Mouse (Mus musculus) C2C12 (cell line): ENCODE measurements at regions not wholly inside any gene's neighbourhood (a gene's known extent, or its start where the extent isn't known, plus 50 kb on each side); places are given as distances from the start of the nearest gene placed in this dataset.

ENCODE experiments used
- H3K27me3 ChIP-seq: one replicate; pipeline ENCODE4 v1.6.1; 2011; ENCODE audit not compliant: control insufficient read depth, insufficient read depth, insufficient read length
- H3K36me3 ChIP-seq: one replicate; pipeline ENCODE4 v1.6.1; 2011; ENCODE audit not compliant: control insufficient read depth, insufficient read depth
- H3K4me3 ChIP-seq: one replicate; pipeline ENCODE4 v1.5.1; 2011; ENCODE audit warnings: mild to moderate bottlenecking, control low read depth; ENCODE audit not compliant: poor library complexity, insufficient read depth, severe bottlenecking
- H3K79me2 ChIP-seq: one replicate; pipeline ENCODE4 v1.6.1; 2011; ENCODE audit not compliant: control insufficient read depth, insufficient read depth
- H3K79me3 ChIP-seq: one replicate; pipeline ENCODE4 v1.6.1; 2011; ENCODE audit warnings: low read depth, control low read depth
- H3ac ChIP-seq: one replicate; pipeline ENCODE3; 2011; ENCODE audit warnings: low read depth; ENCODE audit not compliant: control insufficient read depth, insufficient read length
- CEBPB ChIP-seq: IDR thresholded peaks from one replicate; pipeline ENCODE4 v1.6.1; 2011; ENCODE audit warnings: low read depth, mild to moderate bottlenecking, control low read depth, moderate library complexity
- CTCF ChIP-seq: IDR thresholded peaks from one replicate; pipeline ENCODE4 v1.5.1; 2011; ENCODE audit not compliant: control insufficient read depth, insufficient read depth, insufficient read length
- FOSL1 ChIP-seq: IDR thresholded peaks from one replicate; pipeline ENCODE4 v1.8.0; 2011; ENCODE audit warnings: mild to moderate bottlenecking, low read length; ENCODE audit not compliant: poor library complexity, insufficient read depth, severe bottlenecking
- MAX ChIP-seq: IDR thresholded peaks from one replicate; pipeline ENCODE4 v1.6.1; 2011; ENCODE audit warnings: mild to moderate bottlenecking, control low read depth
- MYOD1 ChIP-seq: IDR thresholded peaks from one replicate; pipeline ENCODE4 v1.6.1; 2011; ENCODE audit warnings: low read depth; ENCODE audit not compliant: control insufficient read depth, insufficient read length
- MYOG ChIP-seq: IDR thresholded peaks from one replicate; pipeline ENCODE4 v1.6.1; 2011; ENCODE audit not compliant: control insufficient read depth, insufficient read length; ENCODE audit errors: extremely low read depth
- USF1 ChIP-seq: IDR thresholded peaks from one replicate; pipeline ENCODE4 v1.6.1; 2011; ENCODE audit warnings: low read depth, mild to moderate bottlenecking, control low read depth, moderate library complexity

GRCm38 (mm10) chr12:112299089-112299488 lies 153.1 kb downstream of the Kif26a start:
- Histone ChIP-seq H3ac (no peak overlapping the region), H3K36me3 (no peaks in the 10 kb centered on the region), H3K27me3 (peaks cover 68% of the 10 kb centered on the region), H3K79me2 (no peaks in the 10 kb centered on the region), H3K79me3 (no peaks in the 10 kb centered on the region), H3K4me3 (no peak overlapping the region)
- TF ChIP-seq FOSL1 (no peak), MAX (no peak), MYOG (no peak), CTCF (no peak), CEBPB (no peak), MYOD1 (no peak), USF1 (no peak)

- Histone ChIP-seq H3K27me3 (peaks cover 64% of the 10 kb centered on the region), H3ac (no peak overlapping the region), H3K36me3 (no peaks in the 10 kb centered on the region), H3K4me3 (no peak overlapping the region), H3K79me2 (no peaks in the 10 kb centered on the region), H3K79me3 (no peaks in the 10 kb centered on the region)
- TF ChIP-seq MYOD1, result no peak
- no peak for TF ChIP-seq MYOG
- TF ChIP-seq CTCF, result no peak
- TF ChIP-seq USF1, result no peak
- TF ChIP-seq MAX, result no peak
- TF ChIP-seq FOSL1, result no peak
- no peak for TF ChIP-seq CEBPB
Measured at GRCm38 (mm10) chr12:112299603-112300002, 153.6 kb downstream of the Kif26a start.

GRCm38 (mm10) chr12:112300125-112300524 lies 154.1 kb downstream of the Kif26a start:
- no peaks in the 10 kb centered on the region for H3K79me3 ChIP-seq
- H3K4me3 ChIP-seq, result no peak overlapping the region
- no peak for TF ChIP-seq MAX
- TF ChIP-seq FOSL1, result no peak
- TF ChIP-seq USF1, result no peak
- no peak for TF ChIP-seq CEBPB
- no peak for TF ChIP-seq CTCF
- no peak for TF ChIP-seq MYOD1
- no peak for TF ChIP-seq MYOG
- H3ac ChIP-seq, result no peak overlapping the region
- H3K36me3 ChIP-seq, result no peaks in the 10 kb centered on the region
- peaks cover 61% of the 10 kb centered on the region for H3K27me3 ChIP-seq
- H3K79me2 ChIP-seq, result no peaks in the 10 kb centered on the region

GRCm38 (mm10) chr12:112301411-112301891 lies 155.4 kb downstream of the Kif26a start:
- no peaks in the 10 kb centered on the region for H3K79me3 ChIP-seq
- no peak overlapping the region for H3ac ChIP-seq
- H3K27me3 ChIP-seq, result peaks cover 61% of the 10 kb centered on the region
- H3K4me3 ChIP-seq, result no peak overlapping the region
- H3K36me3 ChIP-seq, result no peaks in the 10 kb centered on the region
- TF ChIP-seq CEBPB, result no peak
- TF ChIP-seq MYOD1, result no peak
- TF ChIP-seq CTCF, result no peak
- no peak for TF ChIP-seq USF1
- no peak for TF ChIP-seq MYOG
- TF ChIP-seq FOSL1, result no peak
- no peak for TF ChIP-seq MAX
- no peaks in the 10 kb centered on the region for H3K79me2 ChIP-seq

- H3K4me3 ChIP-seq, result no peak overlapping the region
- no peaks in the 10 kb centered on the region for H3K36me3 ChIP-seq
- peaks cover 64% of the 10 kb centered on the region for H3K27me3 ChIP-seq
- TF ChIP-seq CTCF (no peak), MYOG (no peak), USF1 (no peak), FOSL1 (no peak), MAX (no peak), CEBPB (no peak), MYOD1 (no peak)
- no peak overlapping the region for H3ac ChIP-seq
- H3K79me2 ChIP-seq, result no peaks in the 10 kb centered on the region
- H3K79me3 ChIP-seq, result no peaks in the 10 kb centered on the region
Measured at GRCm38 (mm10) chr12:112301929-112302328, 155.9 kb downstream of the Kif26a start.

- H3K4me3 ChIP-seq, result no peak overlapping the region
- H3ac ChIP-seq, result no peak overlapping the region
- H3K79me3 ChIP-seq, result no peaks in the 10 kb centered on the region
- TF ChIP-seq MAX, result no peak
- TF ChIP-seq USF1, result no peak
- no peak for TF ChIP-seq MYOG
- no peak for TF ChIP-seq CTCF
- TF ChIP-seq MYOD1, result no peak
- TF ChIP-seq CEBPB, result no peak
- no peak for TF ChIP-seq FOSL1
- H3K79me2 ChIP-seq, result no peaks in the 10 kb centered on the region
- peaks cover 31% of the 10 kb centered on the region for H3K27me3 ChIP-seq
- H3K36me3 ChIP-seq, result no peaks in the 10 kb centered on the region
Measured at GRCm38 (mm10) chr12:112306208-112306607, 160.2 kb downstream of the Kif26a start.
